23 mouse cellular contexts compared by ENCODE assay signal in genomic region chr13:109544646-109545045, GRCm38 (mm10).
DNase-seq lines count a peak whose midpoint lies in the region; ATAC-seq lines count a peak whose summit lies in the region.
"Had no signal": no experiment of that assay in that cellular context is flagged by ENCODE, and none has a peak within 500 bp of the region (broad histone marks: within the 10 kb centered on the region; RNA-seq: fewer than 3 reads in every experiment).

No protein-coding gene starts in this region.

- no peak overlapping the region for H3K4me3 ChIP-seq in hindbrain, embryonic 13.5 days
- no peak overlapping the region for H3K4me3 ChIP-seq in hindbrain, embryonic 12.5 days
- no peak overlapping the region for H3K4me3 ChIP-seq in neural tube, embryonic 14.5 days (ENCODE audit: low read depth, low read length)
- no peak overlapping the region for H3K4me3 ChIP-seq in neural tube, embryonic 15.5 days (replicated peaks)
- H3K4me3 ChIP-seq: forebrain, embryonic 10.5 days; heart, embryonic 10.5 days; kidney, embryonic 15.5 days; limb, embryonic 12.5 days had no signal

- peaks cover 17% of the 10 kb centered on the region for H3K4me1 ChIP-seq in hindbrain, embryonic 13.5 days (replicated peaks)
- no peaks in the 10 kb centered on the region for H3K4me1 ChIP-seq in hindbrain, embryonic 12.5 days
- H3K4me1 ChIP-seq in neural tube, embryonic 14.5 days (ENCODE audit: control insufficient read depth, insufficient read depth, low read length), result no peaks in the 10 kb centered on the region
- H3K4me1 ChIP-seq in neural tube, embryonic 15.5 days, result peaks cover 16% of the 10 kb centered on the region; the same call in 1 of the 2 replicates
- H3K4me1 ChIP-seq: forebrain, embryonic 10.5 days; heart, embryonic 10.5 days; limb, embryonic 12.5 days had no signal

- 84% methylated on average over 4 of the region's 4 CpGs for WGBS in hindbrain, embryonic 13.5 days
- 74% methylated on average over 4 of the region's 4 CpGs for WGBS in hindbrain, embryonic 12.5 days
- 60% methylated on average over 4 of the region's 4 CpGs for WGBS in neural tube, embryonic 14.5 days
- 63% methylated on average over 4 of the region's 4 CpGs for WGBS in neural tube, embryonic 15.5 days

- ATAC-seq in hindbrain, embryonic 13.5 days (ENCODE audit: low FRiP score), result no peak
- ATAC-seq in hindbrain, embryonic 12.5 days (ENCODE audit: low FRiP score), result no peak
- ATAC-seq in neural tube, embryonic 14.5 days (ENCODE audit: low read depth), result peak; percentile 45; the same call in 1 of the 2 replicates
- no peak for ATAC-seq in neural tube, embryonic 15.5 days (ENCODE audit: low FRiP score)
- ATAC-seq: CD4-positive, CD25-positive, alpha-beta regulatory T cell, adult 4 months; forebrain, embryonic 16.5 days; liver, postnatal 0 days; lung, postnatal 0 days; midbrain, embryonic 16.5 days; Patski had no signal

- H3K27me3 ChIP-seq in hindbrain, embryonic 13.5 days, result no peaks in the 10 kb centered on the region
- H3K27me3 ChIP-seq in hindbrain, embryonic 12.5 days, result no peaks in the 10 kb centered on the region
- no peaks in the 10 kb centered on the region for H3K27me3 ChIP-seq in neural tube, embryonic 14.5 days (ENCODE audit: control insufficient read depth, insufficient read depth, low read length)
- no peaks in the 10 kb centered on the region for H3K27me3 ChIP-seq in neural tube, embryonic 15.5 days (replicated peaks)
- H3K27me3 ChIP-seq: kidney, embryonic 15.5 days; limb, embryonic 12.5 days had no signal

- DNase-seq in NIH3T3 (ENCODE audit: low read depth), result peak; percentile 35
- DNase-seq in adipocyte (ENCODE audit: low spot score), result no peak
- DNase-seq in kidney, postnatal 10 days, result no peak
- DNase-seq: adrenal gland, adult 8-10 months; cerebellum, adult 8-10 months; kidney, adult 11 months; kidney, postnatal 4 days; liver, postnatal 0 days had no signal

- H3K27ac ChIP-seq in hindbrain, embryonic 13.5 days, result peak overlapping the region; percentile 30; the same call in 1 of the 2 replicates
- no peak overlapping the region for H3K27ac ChIP-seq in hindbrain, embryonic 12.5 days
- no peak overlapping the region for H3K27ac ChIP-seq in neural tube, embryonic 14.5 days (ENCODE audit: low read depth, low read length)
- H3K27ac ChIP-seq in neural tube, embryonic 15.5 days (replicated peaks), result no peak overlapping the region
- H3K27ac ChIP-seq: forebrain, embryonic 10.5 days; heart, embryonic 10.5 days; kidney, embryonic 15.5 days; limb, embryonic 12.5 days; macrophage had no signal

- H3K9ac ChIP-seq in hindbrain, embryonic 13.5 days, result no peak overlapping the region
- no peak overlapping the region for H3K9ac ChIP-seq in hindbrain, embryonic 12.5 days
- no peak overlapping the region for H3K9ac ChIP-seq in neural tube, embryonic 14.5 days (replicated peaks; ENCODE audit: low read depth, low read length)
- no peak overlapping the region for H3K9ac ChIP-seq in neural tube, embryonic 15.5 days (replicated peaks)
- H3K9ac ChIP-seq: kidney, embryonic 15.5 days; limb, embryonic 12.5 days; liver, postnatal 0 days had no signal

- H3K4me2 ChIP-seq in hindbrain, embryonic 13.5 days, result no peak overlapping the region
- no peak overlapping the region for H3K4me2 ChIP-seq in hindbrain, embryonic 12.5 days (replicated peaks)
- no peak overlapping the region for H3K4me2 ChIP-seq in neural tube, embryonic 14.5 days (ENCODE audit: low read depth, low read length)
- H3K4me2 ChIP-seq in neural tube, embryonic 15.5 days, result no peak overlapping the region
- H3K4me2 ChIP-seq: kidney, embryonic 15.5 days; limb, embryonic 12.5 days; liver, embryonic 11.5 days had no signal

- no peaks in the 10 kb centered on the region for H3K36me3 ChIP-seq in hindbrain, embryonic 13.5 days
- no peaks in the 10 kb centered on the region for H3K36me3 ChIP-seq in hindbrain, embryonic 12.5 days
- H3K36me3 ChIP-seq in neural tube, embryonic 14.5 days (ENCODE audit: control insufficient read depth, insufficient read depth, low read length), result no peaks in the 10 kb centered on the region
- no peaks in the 10 kb centered on the region for H3K36me3 ChIP-seq in neural tube, embryonic 15.5 days
- H3K36me3 ChIP-seq: forebrain, embryonic 10.5 days; heart, embryonic 10.5 days; kidney, embryonic 15.5 days; limb, embryonic 12.5 days had no signal

- H3K9me3 ChIP-seq in hindbrain, embryonic 13.5 days, result no peaks in the 10 kb centered on the region
- H3K9me3 ChIP-seq in hindbrain, embryonic 12.5 days (replicated peaks), result no peaks in the 10 kb centered on the region
- no peaks in the 10 kb centered on the region for H3K9me3 ChIP-seq in neural tube, embryonic 14.5 days (ENCODE audit: control insufficient read depth, low read length)
- no peaks in the 10 kb centered on the region for H3K9me3 ChIP-seq in neural tube, embryonic 15.5 days (replicated peaks)
- H3K9me3 ChIP-seq: forebrain, embryonic 10.5 days; heart, embryonic 10.5 days; kidney, embryonic 15.5 days; limb, embryonic 12.5 days had no signal
